Mouse (Mus musculus) midbrain, embryonic 14.5 days (tissue): ENCODE measurements at regions not wholly inside any gene's neighbourhood (a gene's known extent, or its start where the extent isn't known, plus 50 kb on each side); places are given as distances from the start of the nearest gene placed in this dataset.

Experiments used
- ATAC-seq: fragments of 200-750 bp; cut with Nextera tagmentation; 2 replicates; pipeline ENCODE4 v1.8.0; 2017; ENCODE audit warnings: moderate number of reproducible peaks, moderate library complexity; ENCODE audit not compliant: low FRiP score, low TSS enrichment
- DNase-seq: peaks from one replicate; pipeline ENCODE4 v3.0.0-alpha.2; 2015
- H3K27ac ChIP-seq: fragments of 300-500 bp; sonication (generic); replicated peaks from 2 replicates; pipeline ENCODE4 v1.5.1; 2014; ENCODE audit warnings: mild to moderate bottlenecking, low read depth, low read length, moderate library complexity
- H3K27me3 ChIP-seq: fragments of 300-500 bp; sonication (generic); 2 replicates; pipeline ENCODE4 v1.6.1; 2014; ENCODE audit warnings: low read length, control low read depth, mixed read lengths; ENCODE audit not compliant: control insufficient read depth, insufficient read depth
- H3K36me3 ChIP-seq: fragments of 300-500 bp; sonication (generic); 2 replicates; pipeline ENCODE4 v1.6.1; 2014; ENCODE audit warnings: low read length, control low read depth; ENCODE audit not compliant: control insufficient read depth, insufficient read depth
- H3K4me1 ChIP-seq: fragments of 300-500 bp; sonication (generic); 2 replicates; pipeline ENCODE4 v1.6.1; 2014; ENCODE audit warnings: mild to moderate bottlenecking, antibody characterized with exemption, low read length, control low read depth; ENCODE audit not compliant: control insufficient read depth, insufficient read depth
- H3K4me2 ChIP-seq: fragments of 300-500 bp; sonication (generic); 2 replicates; pipeline ENCODE4 v1.6.1; 2014; ENCODE audit warnings: mild to moderate bottlenecking, low read length, moderate library complexity
- H3K4me3 ChIP-seq: fragments of 300-500 bp; sonication (generic); replicated peaks from 2 replicates; pipeline ENCODE4 v1.5.1; 2014; ENCODE audit warnings: low read depth, low read length
- H3K9ac ChIP-seq: fragments of 300-500 bp; sonication (generic); replicated peaks from 2 replicates; pipeline ENCODE4 v1.6.1; 2014; ENCODE audit warnings: mild to moderate bottlenecking, low read length, moderate library complexity
- H3K9me3 ChIP-seq: fragments of 300-500 bp; sonication (generic); 2 replicates; pipeline ENCODE4 v1.6.1; 2016; ENCODE audit warnings: low read length, control low read depth, mixed read lengths; ENCODE audit not compliant: control insufficient read depth
- WGBS: fragments of 180-500 bp; shearing (Covaris S2); extraction: QIAGEN DNeasy Blood & Tissue Kit; methylation state at CpG from one replicate; pipeline ENCODE4 v1.1.7; 2014; 5-methylcytosine and 5-hydroxymethylcytosine counted together

DNA sequence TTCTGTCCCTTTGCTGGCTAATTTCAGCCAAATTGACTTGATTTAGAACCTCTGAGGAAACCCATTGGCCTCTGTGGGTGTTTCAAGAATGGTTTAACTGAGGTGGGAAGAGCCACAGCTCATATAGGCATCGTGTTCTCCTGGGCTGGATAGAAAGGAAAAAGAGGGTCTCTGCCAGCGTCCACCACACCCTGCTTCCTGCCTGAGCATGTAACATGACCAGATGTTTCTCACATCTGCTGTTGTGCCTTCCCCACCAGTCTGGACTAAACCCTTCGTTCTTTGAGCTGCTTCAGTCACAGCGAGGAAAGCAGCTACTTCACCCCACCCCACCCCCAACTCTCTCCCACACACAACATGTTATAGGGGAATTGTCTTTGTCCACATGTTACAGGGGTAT, 366.3 kb upstream of the Trib2 start:
- H3K27me3 ChIP-seq, result no peaks in the 10 kb centered on the region
- no peaks in the 10 kb centered on the region for H3K36me3 ChIP-seq
- H3K4me1 ChIP-seq, result peaks cover 3% of the 10 kb centered on the region; the same call in 1 of the 2 replicates
- no peak overlapping the region for H3K4me3 ChIP-seq
- no peak overlapping the region for H3K9ac ChIP-seq
- ATAC-seq, result no peak
- no peaks in the 10 kb centered on the region for H3K9me3 ChIP-seq
- WGBS, result 76% methylated on average over 4 of the region's 4 CpGs
- DNase-seq, result no peak
- H3K27ac ChIP-seq, result no peak overlapping the region
- H3K4me2 ChIP-seq, result no peak overlapping the region

GRCm38 (mm10) chr12:16181599-16181998, 364.9 kb upstream of the Trib2 start:
- Histone ChIP-seq H3K4me3 (no peak overlapping the region), H3K27ac (no peak overlapping the region), H3K9ac (no peak overlapping the region), H3K27me3 (no peaks in the 10 kb centered on the region), H3K4me1 (peaks cover 3% of the 10 kb centered on the region; the same call in 1 of the 2 replicates), H3K36me3 (no peaks in the 10 kb centered on the region), H3K9me3 (no peaks in the 10 kb centered on the region), H3K4me2 (no peak overlapping the region)
- ATAC-seq (no peak), DNase-seq (no peak)
- 68% methylated on average over 5 of the region's 5 CpGs for WGBS

GRCm38 (mm10) chr12:16179897-16180296, 363.2 kb upstream of the Trib2 start:
- no peaks in the 10 kb centered on the region for H3K4me1 ChIP-seq
- no peak for DNase-seq
- H3K9me3 ChIP-seq, result no peaks in the 10 kb centered on the region
- no peak overlapping the region for H3K4me3 ChIP-seq
- H3K27ac ChIP-seq, result no peak overlapping the region
- no peak overlapping the region for H3K9ac ChIP-seq
- no peak overlapping the region for H3K4me2 ChIP-seq
- ATAC-seq, result no peak
- no peaks in the 10 kb centered on the region for H3K27me3 ChIP-seq
- WGBS, result 90% methylated on average over 2 of the region's 2 CpGs
- no peaks in the 10 kb centered on the region for H3K36me3 ChIP-seq

DNA sequence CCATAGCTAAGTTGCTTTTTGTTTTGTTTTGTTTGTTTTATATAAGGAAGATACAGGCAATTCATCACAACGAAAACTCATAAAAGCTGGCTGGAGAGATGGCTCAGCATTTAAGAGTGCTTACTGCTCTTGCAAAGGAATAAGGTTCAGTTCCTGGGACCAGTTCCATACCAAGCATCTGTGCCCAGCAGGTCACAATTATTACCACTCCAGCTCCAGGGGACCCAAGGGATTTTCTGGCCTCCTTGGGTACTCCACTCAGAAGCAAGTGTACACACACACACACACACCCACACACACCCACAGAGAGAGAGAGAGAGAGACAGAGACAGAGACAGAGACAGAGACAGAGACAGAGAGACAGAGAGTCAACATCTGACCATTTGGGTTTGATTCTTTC, 359.6 kb upstream of the Trib2 start:
- no peak overlapping the region for H3K4me3 ChIP-seq
- no peaks in the 10 kb centered on the region for H3K4me1 ChIP-seq
- no peaks in the 10 kb centered on the region for H3K9me3 ChIP-seq
- no peaks in the 10 kb centered on the region for H3K36me3 ChIP-seq
- H3K27me3 ChIP-seq, result no peaks in the 10 kb centered on the region
- ATAC-seq, result no peak
- no peak overlapping the region for H3K4me2 ChIP-seq
- DNase-seq, result no peak
- H3K9ac ChIP-seq, result no peak overlapping the region
- no peak overlapping the region for H3K27ac ChIP-seq
- 95% methylated on average over 1 of the region's 1 CpGs for WGBS

DNA sequence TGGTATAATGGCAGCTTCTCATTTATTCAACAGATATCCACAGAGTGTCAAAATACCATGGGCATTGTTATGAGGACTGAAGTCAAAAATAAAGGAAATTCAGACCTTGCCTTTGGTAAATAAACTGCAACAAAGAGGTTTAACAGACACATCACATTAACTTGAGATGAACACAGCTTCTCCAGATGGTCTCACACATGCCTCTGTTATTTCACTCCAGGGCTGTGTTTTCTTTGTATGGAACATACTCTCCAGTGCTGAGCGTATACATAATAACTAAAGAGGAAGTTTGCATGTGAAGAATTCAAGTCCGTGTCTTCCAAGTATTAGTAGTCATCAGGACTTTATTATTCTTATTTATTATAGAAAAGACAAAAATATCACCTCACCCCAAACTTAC, 355.5 kb upstream of the Trib2 start:
- no peaks in the 10 kb centered on the region for H3K9me3 ChIP-seq
- no peaks in the 10 kb centered on the region for H3K36me3 ChIP-seq
- WGBS, result 83% methylated on average over 2 of the region's 2 CpGs
- ATAC-seq (no peak), DNase-seq (no peak)
- no peak overlapping the region for H3K27ac ChIP-seq
- H3K4me1 ChIP-seq, result no peaks in the 10 kb centered on the region
- no peaks in the 10 kb centered on the region for H3K27me3 ChIP-seq
- no peak overlapping the region for H3K4me3 ChIP-seq
- no peak overlapping the region for H3K4me2 ChIP-seq
- H3K9ac ChIP-seq, result no peak overlapping the region

DNA sequence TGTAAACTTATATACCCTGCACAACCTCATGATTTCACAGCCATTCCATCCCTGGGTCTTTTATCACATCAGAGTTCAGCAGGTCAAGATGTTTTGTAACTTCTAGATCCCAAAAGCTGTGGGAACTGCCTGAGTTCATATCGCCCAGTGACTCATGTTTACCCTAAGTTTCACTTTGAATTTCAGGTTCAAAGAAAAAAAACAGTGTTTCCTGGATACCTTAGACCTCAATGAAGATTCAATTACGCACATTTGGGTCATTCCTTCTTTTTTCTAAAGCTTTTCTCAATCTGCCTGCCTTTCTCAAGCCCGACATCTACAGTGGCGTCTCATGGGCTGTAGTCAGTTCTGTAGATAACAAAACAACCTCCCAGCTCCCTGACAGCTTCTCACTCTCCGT, 354.9 kb upstream of the Trib2 start:
- H3K4me2 ChIP-seq, result no peak overlapping the region
- H3K36me3 ChIP-seq, result no peaks in the 10 kb centered on the region
- 88% methylated on average over 5 of the region's 5 CpGs for WGBS
- H3K27ac ChIP-seq, result no peak overlapping the region
- DNase-seq, result no peak
- no peak overlapping the region for H3K4me3 ChIP-seq
- no peak for ATAC-seq
- H3K27me3 ChIP-seq, result no peaks in the 10 kb centered on the region
- H3K4me1 ChIP-seq, result no peaks in the 10 kb centered on the region
- H3K9me3 ChIP-seq, result no peaks in the 10 kb centered on the region
- no peak overlapping the region for H3K9ac ChIP-seq

- ATAC-seq (no peak), DNase-seq (no peak)
- H3K4me3 ChIP-seq, result no peak overlapping the region
- no peak overlapping the region for H3K27ac ChIP-seq
- no peaks in the 10 kb centered on the region for H3K9me3 ChIP-seq
- H3K36me3 ChIP-seq, result no peaks in the 10 kb centered on the region
- H3K9ac ChIP-seq, result no peak overlapping the region
- no peaks in the 10 kb centered on the region for H3K27me3 ChIP-seq
- no peak overlapping the region for H3K4me2 ChIP-seq
- no peaks in the 10 kb centered on the region for H3K4me1 ChIP-seq
- WGBS, result 88% methylated on average over 7 of the region's 7 CpGs
Observed at GRCm38 (mm10) chr12:16169781-16170535, 353.2 kb upstream of the Trib2 start.

- ATAC-seq, result no peak
- H3K9ac ChIP-seq, result no peak overlapping the region
- no peaks in the 10 kb centered on the region for H3K36me3 ChIP-seq
- H3K27ac ChIP-seq, result no peak overlapping the region
- no peak for DNase-seq
- 83% methylated on average over 7 of the region's 7 CpGs for WGBS
- no peak overlapping the region for H3K4me3 ChIP-seq
- H3K4me1 ChIP-seq, result no peaks in the 10 kb centered on the region
- no peaks in the 10 kb centered on the region for H3K9me3 ChIP-seq
- H3K4me2 ChIP-seq, result no peak overlapping the region
- H3K27me3 ChIP-seq, result no peaks in the 10 kb centered on the region
Observed at GRCm38 (mm10) chr12:16167793-16168343, 351.1 kb upstream of the Trib2 start.

GRCm38 (mm10) chr12:16165126-16165525, 348.4 kb upstream of the Trib2 start:
- Histone ChIP-seq H3K27me3 (no peaks in the 10 kb centered on the region), H3K27ac (no peak overlapping the region), H3K9ac (no peak overlapping the region), H3K9me3 (no peaks in the 10 kb centered on the region), H3K4me2 (no peak overlapping the region), H3K36me3 (no peaks in the 10 kb centered on the region), H3K4me3 (no peak overlapping the region), H3K4me1 (no peaks in the 10 kb centered on the region)
- 81% methylated on average over 4 of the region's 4 CpGs for WGBS
- ATAC-seq (no peak), DNase-seq (no peak)
